Mouse (Mus musculus): ENCODE measurements around the gene Krt80.

DNA sequence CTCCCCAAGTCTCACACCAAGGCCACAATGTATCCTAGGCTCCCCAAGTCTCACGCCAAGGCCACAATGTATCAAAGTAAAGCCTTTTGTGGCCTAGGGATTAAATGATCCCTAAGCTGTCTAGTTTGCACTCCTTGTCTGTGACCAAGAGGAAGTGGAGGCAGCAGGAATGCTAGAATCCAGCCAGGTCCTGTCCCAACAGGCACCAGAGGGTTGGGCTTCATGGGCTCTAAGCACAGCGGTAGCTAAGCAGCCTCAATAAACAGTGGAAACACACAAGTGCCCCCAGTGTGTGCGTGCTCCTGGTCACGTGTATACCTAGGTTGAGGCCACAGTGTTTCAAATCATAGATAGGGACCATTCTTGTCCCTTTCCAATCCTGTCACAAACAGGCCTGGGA lies 31.6 kb downstream of the Krt80 start:
- TF ChIP-seq EP300 (optimal IDR thresholded peaks at IDR 0.05) = no peak
- TF ChIP-seq CTCF (IDR thresholded peaks at IDR 0.05; ENCODE audit: low read depth) = no peak
